Mouse (Mus musculus) liver, adult 2 months (tissue): ENCODE measurements at regions not wholly inside any gene's neighbourhood (a gene's known extent, or its start where the extent isn't known, plus 50 kb on each side); places are given as distances from the start of the nearest gene placed in this dataset.

Experiments used
- DNase-seq: peaks from one replicate; pipeline ENCODE4 v3.0.0-alpha.2; 2011; ENCODE audit warnings: low read depth, low spot score; ENCODE audit errors: extremely low read depth
- H3K27ac ChIP-seq: fragments of 200-500 bp; replicated peaks from 2 replicates; pipeline ENCODE4 v1.5.1; 2012; ENCODE audit warnings: low read depth, mild to moderate bottlenecking, control low read depth, inconsistent platforms, low read length; ENCODE audit not compliant: insufficient read depth
- H3K27me3 ChIP-seq: fragments of 200-500 bp; 2 replicates; pipeline ENCODE4 v1.6.1; 2012; ENCODE audit warnings: mild to moderate bottlenecking, moderate library complexity, low read length, inconsistent platforms; ENCODE audit not compliant: control insufficient read depth, insufficient read depth
- H3K36me3 ChIP-seq: fragments of 200-500 bp; 2 replicates; pipeline ENCODE4 v1.6.1; 2012; ENCODE audit warnings: low read length, inconsistent platforms; ENCODE audit not compliant: control insufficient read depth, insufficient read depth
- H3K4me1 ChIP-seq: fragments of 200-500 bp; 2 replicates; pipeline ENCODE4 v1.6.1; 2011; ENCODE audit warnings: low read length; ENCODE audit not compliant: control insufficient read depth, insufficient read depth
- H3K4me3 ChIP-seq: fragments of 200-500 bp; 2 replicates; pipeline ENCODE4 v1.5.1; 2011; ENCODE audit warnings: low read depth, mild to moderate bottlenecking, control low read depth, low read length, moderate library complexity; ENCODE audit not compliant: insufficient read depth
- H3K79me2 ChIP-seq: fragments of 200-500 bp; 2 replicates; pipeline ENCODE4 v1.6.1; 2012; ENCODE audit warnings: inconsistent platforms, mild to moderate bottlenecking, low read length, moderate library complexity; ENCODE audit not compliant: control insufficient read depth, insufficient read depth
- H3K9ac ChIP-seq: fragments of 200-500 bp; 2 replicates; pipeline ENCODE4 v1.6.1; 2012; ENCODE audit warnings: low read depth, mild to moderate bottlenecking, control low read depth, inconsistent platforms, low read length
- CTCF ChIP-seq: fragments of 200-500 bp; IDR thresholded peaks from 2 replicates; pipeline ENCODE4 v1.5.1; 2011; ENCODE audit warnings: low read depth, low read length, control low read depth
- POLR2A ChIP-seq: fragments of 200-500 bp; IDR thresholded peaks from 2 replicates; pipeline ENCODE4 v1.6.1; 2011; ENCODE audit warnings: low read length, control low read depth; ENCODE audit not compliant: insufficient read depth; ENCODE audit errors: extremely low read depth
- WGBS: fragments of 180-500 bp; shearing (Covaris S2); methylation state at CpG from one replicate; pipeline ENCODE4 v1.1.7; 2018; 5-methylcytosine and 5-hydroxymethylcytosine counted together

GRCm38 (mm10) chr6:84268111-84268510 lies 259.7 kb downstream of the Dysf start:
- no peaks in the 10 kb centered on the region for H3K27me3 ChIP-seq
- H3K9ac ChIP-seq: no peak overlapping the region
- DNase-seq: no peak
- WGBS: 88% methylated on average over 4 of the region's 4 CpGs
- H3K4me1 ChIP-seq: no peaks in the 10 kb centered on the region; the same call in 1 of the 2 replicates
- TF ChIP-seq POLR2A (no peak), CTCF (no peak)
- H3K79me2 ChIP-seq: no peaks in the 10 kb centered on the region
- no peak overlapping the region for H3K4me3 ChIP-seq
- H3K36me3 ChIP-seq: no peaks in the 10 kb centered on the region
- no peak overlapping the region for H3K27ac ChIP-seq

DNA sequence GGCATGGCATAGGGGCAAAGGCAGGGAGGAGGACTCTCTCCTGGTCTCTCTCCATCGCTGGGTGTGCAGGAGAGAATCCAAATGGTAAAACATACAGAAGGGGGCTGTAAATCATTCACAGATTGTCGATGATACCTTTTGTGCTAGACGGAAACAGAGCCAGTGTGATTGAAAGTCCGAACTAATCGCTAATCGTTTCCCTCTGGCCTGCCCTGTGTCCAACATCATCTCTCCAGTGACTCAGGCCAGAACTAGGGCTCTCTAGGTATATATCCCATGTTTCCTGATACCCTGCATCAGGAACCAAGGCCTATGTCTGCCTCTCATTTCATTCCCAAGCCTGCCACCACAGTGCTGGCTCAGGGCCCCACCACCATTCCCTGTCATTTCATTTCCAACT lies 259.1 kb downstream of the Dysf start:
- Histone ChIP-seq H3K36me3 (no peaks in the 10 kb centered on the region), H3K27ac (no peak overlapping the region), H3K79me2 (no peaks in the 10 kb centered on the region), H3K4me3 (no peak overlapping the region), H3K27me3 (no peaks in the 10 kb centered on the region), H3K4me1 (no peaks in the 10 kb centered on the region; the same call in 1 of the 2 replicates), H3K9ac (no peak overlapping the region)
- 37% methylated on average over 6 of the region's 6 CpGs for WGBS
- TF ChIP-seq POLR2A: no peak
- DNase-seq: no peak

DNA sequence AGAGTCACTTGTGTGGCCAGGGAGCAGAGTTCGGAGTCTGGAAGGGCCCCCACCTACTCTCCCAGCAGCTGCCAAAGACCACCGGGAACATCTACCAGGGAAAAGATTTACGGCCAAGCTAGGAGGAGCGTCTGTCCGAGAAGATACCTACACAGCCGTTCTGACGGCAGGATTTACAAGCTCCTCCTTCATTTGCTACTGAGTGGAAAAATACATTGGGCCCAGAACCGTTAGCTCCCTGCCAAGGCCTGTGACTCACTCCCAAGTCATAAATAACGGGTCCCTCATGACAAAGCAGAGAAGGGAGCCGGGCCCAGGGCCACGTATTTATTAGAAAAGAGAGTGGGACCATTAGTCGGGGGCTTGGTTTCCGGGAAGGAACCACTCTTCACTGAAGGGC lies 258.3 kb downstream of the Dysf start:
- H3K4me1 ChIP-seq: no peaks in the 10 kb centered on the region; the same call in 1 of the 2 replicates
- no peak overlapping the region for H3K9ac ChIP-seq
- H3K27me3 ChIP-seq: no peaks in the 10 kb centered on the region
- DNase-seq: no peak
- H3K36me3 ChIP-seq: no peaks in the 10 kb centered on the region
- WGBS: 80% methylated on average over 13 of the region's 13 CpGs
- TF ChIP-seq POLR2A: no peak
- TF ChIP-seq CTCF: no peak
- no peaks in the 10 kb centered on the region for H3K79me2 ChIP-seq
- H3K4me3 ChIP-seq: no peak overlapping the region
- no peak overlapping the region for H3K27ac ChIP-seq

GRCm38 (mm10) chr6:84264681-84265080 lies 256.3 kb downstream of the Dysf start:
- no peaks in the 10 kb centered on the region for H3K4me1 ChIP-seq
- no peaks in the 10 kb centered on the region for H3K79me2 ChIP-seq
- no peak overlapping the region for H3K9ac ChIP-seq
- 84% methylated on average over 4 of the region's 4 CpGs for WGBS
- TF ChIP-seq POLR2A (no peak), CTCF (no peak)
- H3K27ac ChIP-seq: no peak overlapping the region
- no peak overlapping the region for H3K4me3 ChIP-seq
- no peaks in the 10 kb centered on the region for H3K36me3 ChIP-seq
- DNase-seq: no peak
- no peaks in the 10 kb centered on the region for H3K27me3 ChIP-seq

GRCm38 (mm10) chr6:84263686-84264085 lies 255.3 kb downstream of the Dysf start:
- no peak for TF ChIP-seq CTCF
- no peak for TF ChIP-seq POLR2A
- Histone ChIP-seq H3K27ac (no peak overlapping the region), H3K9ac (no peak overlapping the region), H3K4me1 (no peaks in the 10 kb centered on the region), H3K4me3 (no peak overlapping the region), H3K27me3 (no peaks in the 10 kb centered on the region), H3K79me2 (no peaks in the 10 kb centered on the region), H3K36me3 (no peaks in the 10 kb centered on the region)
- 75% methylated on average over 2 of the region's 2 CpGs for WGBS
- DNase-seq: no peak

- Histone ChIP-seq H3K4me1 (no peaks in the 10 kb centered on the region), H3K27me3 (no peaks in the 10 kb centered on the region), H3K27ac (no peak overlapping the region), H3K4me3 (no peak overlapping the region), H3K79me2 (no peaks in the 10 kb centered on the region), H3K9ac (no peak overlapping the region), H3K36me3 (no peaks in the 10 kb centered on the region)
- TF ChIP-seq POLR2A (no peak), CTCF (no peak)
- DNase-seq: no peak
- WGBS: 41% methylated on average over 6 of the region's 6 CpGs
Measured at GRCm38 (mm10) chr6:84262766-84263165, 254.4 kb downstream of the Dysf start.
